Mouse (Mus musculus): ENCODE measurements around the gene Car6. TPM values are rescaled to one million over a fixed set of nuclear protein-coding genes. Genes with fewer than 3 reads are reported as not detected.

The Car6 gene
- polyA plus RNA-seq (2014; fragmentation: Illumina TruSeq; extraction: RNeasy Lipid Tissue Mini Kit (QIAGEN cat#74804)), result not detected

GRCm38 (mm10) chr4:150201232-150201631, at the start of gene Car6:
Car6 (minus strand) TSS chr4:150201332.

GRCm38 (mm10) chr4:150236521-150237481, 35.7 kb upstream of the Car6 start, which contains the start of gene Eno1:
Eno1 (plus strand) TSS chr4:150236721.

Other genes starting within 250 kb of the Car6 start
- 87.7 TPM for gene Spsb1, start 246.3 kb downstream of the Car6 start, polyA plus RNA-seq (2014; fragmentation: Illumina TruSeq; extraction: RNeasy Lipid Tissue Mini Kit (QIAGEN cat#74804))
- gene H6pd, start 192.3 kb downstream of the Car6 start, polyA plus RNA-seq (2014; fragmentation: Illumina TruSeq; extraction: RNeasy Lipid Tissue Mini Kit (QIAGEN cat#74804)), result 9.2 TPM
- gene Gpr157, start 114.0 kb downstream of the Car6 start, polyA plus RNA-seq (2014; fragmentation: Illumina TruSeq; extraction: RNeasy Lipid Tissue Mini Kit (QIAGEN cat#74804)), result 1.0 TPM
- gene Slc2a5, start 82.0 kb downstream of the Car6 start, polyA plus RNA-seq (2014; fragmentation: Illumina TruSeq; extraction: RNeasy Lipid Tissue Mini Kit (QIAGEN cat#74804)), result not detected
- gene Slc2a7, start 52.4 kb downstream of the Car6 start, polyA plus RNA-seq (2014; fragmentation: Illumina TruSeq; extraction: RNeasy Lipid Tissue Mini Kit (QIAGEN cat#74804)), result not detected
- gene Eno1, start 35.4 kb upstream of the Car6 start, polyA plus RNA-seq (2014; fragmentation: Illumina TruSeq; extraction: RNeasy Lipid Tissue Mini Kit (QIAGEN cat#74804)), result 153 TPM
- gene Rere, start 80.3 kb upstream of the Car6 start, polyA plus RNA-seq (2014; fragmentation: Illumina TruSeq; extraction: RNeasy Lipid Tissue Mini Kit (QIAGEN cat#74804)), result 68.8 TPM

Data from ovary, adult 10 weeks (tissue).